Comparison of ENCODE assay signal across 6 mouse cellular contexts in genomic region chr17:6297060-6297795, GRCm38 (mm10).
DNase-seq lines count a peak whose midpoint lies in the region; ATAC-seq lines count a peak whose summit lies in the region.

No protein-coding gene starts in this region.

- DNase-seq in cerebellum, adult 18-20 months: peak; percentile 33 to 61
- DNase-seq in cerebellum, adult 8-10 months: peak; percentile 59
- DNase-seq in cerebellum, adult 9-11 months: peak; percentile 75
- peak; percentile 37 to 57 for DNase-seq in cerebellum, postnatal 36 days

- peak; percentile 85 for ATAC-seq in cerebellum, adult (ENCODE audit: insufficient number of reproducible peaks, low FRiP score, low TSS enrichment)
- peak; percentile 55; the same call in 1 of the 2 replicates for ATAC-seq in frontal cortex, adult (ENCODE audit: low TSS enrichment)

Comparison
In these comparisons a context has a peak if more than half of its experiments do, and no peak if none do; other contexts are left out.
1. Peak in every context shown above with its lines: DNase-seq and ATAC-seq.